Mouse (Mus musculus) stomach, postnatal 0 days (tissue): Measurements from ENCODE around the gene Satb2. TPM values are rescaled to one million over a fixed set of nuclear protein-coding genes. Genes with fewer than 3 reads are reported as not detected.

Experiments
- ATAC-seq: fragments of 200-750 bp; cut with Nextera tagmentation; 2 replicates; pipeline ENCODE4 v1.8.0; 2017; ENCODE audit not compliant: low FRiP score, low TSS enrichment
- DNase-seq: peaks from one replicate; pipeline ENCODE4 v3.0.0-alpha.2; 2016; ENCODE audit warnings: low spot score
- H3K27ac ChIP-seq: fragments of 300-500 bp; sonication (generic); replicated peaks from 2 replicates; pipeline ENCODE4 v1.5.1; 2014; ENCODE audit warnings: mild to moderate bottlenecking, control low read depth
- H3K27me3 ChIP-seq: fragments of 300-500 bp; sonication (generic); 2 replicates; pipeline ENCODE4 v1.6.1; 2014; ENCODE audit warnings: low read length; ENCODE audit not compliant: control insufficient read depth, insufficient read depth
- H3K36me3 ChIP-seq: fragments of 300-500 bp; sonication (generic); 2 replicates; pipeline ENCODE4 v1.6.1; 2014; ENCODE audit warnings: low read length, mixed read lengths; ENCODE audit not compliant: control insufficient read depth, insufficient read depth
- H3K4me1 ChIP-seq: fragments of 300-500 bp; sonication (generic); replicated peaks from 2 replicates; pipeline ENCODE4 v1.6.1; 2014; ENCODE audit warnings: antibody characterized with exemption; ENCODE audit not compliant: control insufficient read depth, insufficient read depth
- H3K4me2 ChIP-seq: fragments of 300-500 bp; sonication (generic); replicated peaks from 2 replicates; pipeline ENCODE4 v1.6.1; 2014; ENCODE audit warnings: low read depth, mild to moderate bottlenecking, control low read depth, moderate library complexity
- H3K4me3 ChIP-seq: fragments of 300-500 bp; sonication (generic); 2 replicates; pipeline ENCODE4 v1.5.1; 2014; ENCODE audit warnings: low read depth, low read length, control low read depth
- H3K9ac ChIP-seq: fragments of 300-500 bp; sonication (generic); 2 replicates; pipeline ENCODE4 v1.6.1; 2014; ENCODE audit warnings: mild to moderate bottlenecking, low read length, control low read depth, mixed read lengths
- H3K9me3 ChIP-seq: fragments of 300-500 bp; sonication (generic); 2 replicates; pipeline ENCODE4 v1.6.1; 2016; ENCODE audit warnings: low read length; ENCODE audit not compliant: control insufficient read depth
- CTCF ChIP-seq: IDR thresholded peaks from 2 replicates; pipeline ENCODE4 v1.5.1; 2016; ENCODE audit warnings: antibody characterized with exemption, low read depth, mild to moderate bottlenecking, moderate library complexity
- EP300 ChIP-seq: optimal IDR thresholded peaks from 2 replicates; pipeline ENCODE3; 2016; ENCODE audit warnings: antibody characterized with exemption
- WGBS: fragments of 180-500 bp; shearing (Covaris S2); extraction: QIAGEN DNeasy Blood & Tissue Kit; methylation state at CpG from one replicate; pipeline ENCODE4 v1.1.7; 2014; 5-methylcytosine and 5-hydroxymethylcytosine counted together
- polyA plus RNA-seq: library from polyadenylated mRNA; unstranded; fragments of >200 nt; fragmentation: Nextera tagmentation; extraction: Ambion mirVana; gene quantifications from 2 replicates; pipeline ENCODE4 v1.2.1, GENCODE M21; 2015

Gene Satb2
- polyA plus RNA-seq, 1 experiment from 2014 or later = 0.17 TPM

DNA sequence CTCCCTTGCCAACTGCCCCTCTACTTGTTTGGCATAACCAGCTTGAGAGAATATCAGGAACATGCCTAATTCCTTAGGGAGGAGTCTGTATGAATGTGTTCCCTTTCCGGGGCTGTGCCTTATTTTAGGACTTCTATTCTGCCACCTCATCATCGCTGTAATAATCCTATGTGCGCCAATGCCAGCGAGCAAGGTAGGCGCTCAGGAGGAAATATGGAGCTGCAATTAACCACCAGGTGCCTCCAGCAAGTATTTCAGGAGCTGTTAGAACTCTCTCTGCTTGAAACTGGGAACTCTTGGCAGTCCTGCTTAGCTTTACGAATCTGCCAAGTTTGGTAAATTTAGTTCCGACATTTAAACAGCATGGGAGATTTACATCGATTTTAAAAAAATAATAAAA, 128.0 kb downstream of the Satb2 start:
- H3K9ac ChIP-seq = no peak overlapping the region
- no peak for TF ChIP-seq CTCF
- TF ChIP-seq EP300 = no peak
- no peaks in the 10 kb centered on the region for H3K9me3 ChIP-seq
- no peak overlapping the region for H3K4me2 ChIP-seq
- H3K36me3 ChIP-seq = no peaks in the 10 kb centered on the region
- ATAC-seq = no peak
- DNase-seq = no peak
- H3K4me1 ChIP-seq = no peaks in the 10 kb centered on the region
- H3K27ac ChIP-seq = no peak overlapping the region
- 89% methylated on average over 8 of the region's 8 CpGs for WGBS
- no peaks in the 10 kb centered on the region for H3K27me3 ChIP-seq
- H3K4me3 ChIP-seq = no peak overlapping the region

DNA sequence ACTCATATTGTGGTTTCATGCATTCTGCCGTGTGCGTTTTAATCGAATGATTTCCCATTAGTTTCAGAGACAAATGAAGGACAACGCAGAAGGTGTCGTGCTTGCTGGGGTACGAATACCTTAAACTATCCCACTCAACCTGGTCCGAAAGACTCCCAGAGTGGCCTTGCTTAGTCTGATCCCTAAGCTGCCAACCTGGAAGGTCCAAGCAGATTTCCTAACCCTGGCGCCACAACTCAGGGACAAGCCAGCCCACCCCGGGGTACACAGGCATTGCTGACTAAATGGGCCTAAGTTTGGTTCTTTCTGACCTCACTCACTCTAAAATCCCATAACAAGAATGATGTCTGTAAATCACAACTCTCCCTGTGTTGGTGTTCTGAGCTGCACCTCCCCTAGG, 132.1 kb downstream of the Satb2 start:
- no peak overlapping the region for H3K4me2 ChIP-seq
- H3K9ac ChIP-seq = no peak overlapping the region
- H3K27me3 ChIP-seq = no peaks in the 10 kb centered on the region
- no peaks in the 10 kb centered on the region for H3K9me3 ChIP-seq
- no peak for TF ChIP-seq CTCF
- TF ChIP-seq EP300 = no peak
- H3K4me3 ChIP-seq = no peak overlapping the region
- H3K36me3 ChIP-seq = no peaks in the 10 kb centered on the region
- no peaks in the 10 kb centered on the region for H3K4me1 ChIP-seq
- ATAC-seq = no peak
- no peak overlapping the region for H3K27ac ChIP-seq
- no peak for DNase-seq
- WGBS = 96% methylated on average over 9 of the region's 9 CpGs

DNA sequence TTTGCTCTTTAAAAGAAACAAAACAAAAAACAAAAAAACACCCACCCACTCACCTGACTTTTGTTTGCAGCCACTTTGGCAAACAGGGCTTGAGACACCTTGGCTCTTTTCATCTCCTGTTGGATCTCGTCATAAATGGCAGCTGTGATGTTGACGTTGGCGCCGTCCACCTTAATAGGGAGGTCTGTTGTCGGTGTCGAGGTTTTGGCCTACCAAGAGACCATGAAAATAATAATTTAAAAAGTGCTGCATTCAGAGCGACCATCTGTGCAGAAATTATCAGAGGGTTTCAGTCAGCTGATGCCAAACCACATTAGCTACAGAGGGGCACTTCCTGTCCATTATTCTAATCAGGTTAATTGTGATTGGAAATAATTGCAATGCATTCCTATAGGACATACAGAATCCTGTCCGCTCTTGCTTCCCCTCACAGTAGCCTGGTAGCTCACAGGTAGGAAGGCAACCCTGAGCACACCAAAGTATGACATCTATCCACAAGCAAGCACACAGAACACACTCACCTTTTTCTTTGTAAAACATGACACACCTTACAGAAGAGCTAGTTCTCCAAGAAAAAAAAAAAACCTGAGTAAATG, 132.8 kb downstream of the Satb2 start:
- Histone ChIP-seq H3K27me3 (no peaks in the 10 kb centered on the region), H3K4me1 (no peaks in the 10 kb centered on the region), H3K4me3 (no peak overlapping the region), H3K4me2 (no peak overlapping the region), H3K36me3 (no peaks in the 10 kb centered on the region), H3K9ac (no peak overlapping the region), H3K9me3 (no peaks in the 10 kb centered on the region), H3K27ac (no peak overlapping the region)
- DNase-seq (no peak), ATAC-seq (no peak)
- WGBS = 80% methylated on average over 8 of the region's 8 CpGs
- TF ChIP-seq CTCF = no peak
- no peak for TF ChIP-seq EP300

DNA sequence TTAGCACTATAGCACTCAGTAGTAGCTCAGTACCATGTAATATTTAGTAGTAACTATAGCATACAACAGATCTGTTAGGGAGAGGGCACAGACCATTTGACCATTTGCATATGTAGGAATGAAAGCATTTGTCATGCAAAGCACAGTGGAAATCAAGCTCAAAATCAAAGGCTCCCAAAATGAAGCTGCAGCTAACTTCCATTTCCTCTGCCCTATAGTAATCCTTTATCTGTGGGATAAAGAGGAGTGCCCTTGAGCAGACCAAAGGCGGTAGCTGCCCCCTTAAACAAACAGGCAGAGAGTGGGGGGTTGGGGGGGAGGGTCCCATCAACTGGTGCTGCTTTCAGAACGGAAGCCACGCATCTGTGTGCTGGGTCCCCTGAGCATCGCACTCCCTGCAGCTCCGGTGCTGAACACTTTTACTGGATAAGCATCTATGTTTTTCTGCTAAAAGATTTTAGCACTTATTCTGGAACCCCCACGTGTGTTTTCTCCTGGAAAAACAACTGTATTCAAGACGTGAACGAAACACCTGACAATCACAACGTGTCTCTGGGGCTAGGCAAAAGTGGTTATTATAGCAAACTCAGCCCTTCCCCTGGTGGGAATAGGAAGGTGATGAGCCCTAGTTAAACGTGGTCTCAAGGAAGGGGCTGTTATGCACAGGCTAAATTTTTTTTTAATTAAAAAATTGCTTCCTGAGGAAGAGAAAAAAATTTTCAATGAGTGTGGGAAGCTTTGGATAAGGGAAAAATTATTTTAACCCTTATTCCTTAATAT, 133.7 kb downstream of the Satb2 start:
- Histone ChIP-seq H3K27ac (no peak overlapping the region), H3K36me3 (no peaks in the 10 kb centered on the region), H3K4me2 (no peak overlapping the region), H3K9me3 (no peaks in the 10 kb centered on the region), H3K9ac (no peak overlapping the region), H3K27me3 (no peaks in the 10 kb centered on the region), H3K4me1 (no peaks in the 10 kb centered on the region), H3K4me3 (no peak overlapping the region)
- ATAC-seq = no peak
- WGBS = 32% methylated on average over 10 of the region's 10 CpGs
- DNase-seq = no peak
- TF ChIP-seq CTCF (no peak), EP300 (no peak)

DNA sequence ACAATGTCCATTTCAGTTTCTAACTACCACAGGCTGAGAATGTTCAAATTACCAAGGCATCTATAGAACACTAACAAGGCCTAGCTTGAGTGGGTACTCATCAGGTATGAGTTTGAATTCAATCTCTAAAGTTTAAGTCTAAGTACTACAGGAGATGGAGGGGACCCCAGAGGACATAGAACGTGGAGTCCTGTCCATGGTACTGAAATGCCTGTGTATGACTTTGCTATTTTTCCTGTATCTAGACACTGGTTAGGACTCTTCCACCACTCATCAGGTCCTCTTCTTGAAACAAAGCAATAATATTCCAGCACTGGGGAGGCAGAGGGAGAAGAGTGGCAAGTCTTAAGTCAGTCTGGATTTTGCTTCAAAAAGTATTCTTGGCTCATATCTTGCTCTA, 139.5 kb downstream of the Satb2 start:
- H3K27me3 ChIP-seq = no peaks in the 10 kb centered on the region
- no peak for ATAC-seq
- H3K4me3 ChIP-seq = no peak overlapping the region
- no peak overlapping the region for H3K27ac ChIP-seq
- no peak overlapping the region for H3K4me2 ChIP-seq
- no peaks in the 10 kb centered on the region for H3K36me3 ChIP-seq
- H3K9ac ChIP-seq = no peak overlapping the region
- DNase-seq = no peak
- whole genome bisulfite sequencing = 24% methylated on average over 1 of the region's 1 CpGs
- H3K4me1 ChIP-seq = no peaks in the 10 kb centered on the region
- no peak for TF ChIP-seq EP300
- no peak for TF ChIP-seq CTCF
- H3K9me3 ChIP-seq = no peaks in the 10 kb centered on the region
